Mouse (Mus musculus) heart, adult 2 months (tissue): ENCODE results near the gene Sema4f. TPM values are rescaled to one million over a fixed set of nuclear protein-coding genes. Genes with fewer than 3 reads are reported as not detected.

ENCODE experiments used
- DNase-seq, 2 experiments: peaks; one replicate each; pipeline ENCODE4 v3.0.0; 2021
- H3K27ac ChIP-seq: fragments of 200-600 bp; 2 replicates; pipeline ENCODE4 v1.8.1; 2022
- H3K27me3 ChIP-seq: fragments of 200-500 bp; 2 replicates; pipeline ENCODE4 v1.6.1; 2012; ENCODE audit warnings: mild to moderate bottlenecking, low read length, inconsistent platforms, mixed read lengths; ENCODE audit not compliant: control insufficient read depth, insufficient read depth
- H3K36me3 ChIP-seq: fragments of 200-500 bp; 2 replicates; pipeline ENCODE4 v1.6.1; 2012; ENCODE audit warnings: low read length, inconsistent platforms; ENCODE audit not compliant: control insufficient read depth, insufficient read depth
- H3K4me1 ChIP-seq: fragments of 200-500 bp; 2 replicates; pipeline ENCODE4 v1.6.1; 2011; ENCODE audit warnings: low read length; ENCODE audit not compliant: control insufficient read depth, insufficient read depth
- H3K4me3 ChIP-seq: fragments of 200-600 bp; 2 replicates; pipeline ENCODE4 v1.8.1; 2022
- H3K79me2 ChIP-seq: fragments of 200-500 bp; replicated peaks from 2 replicates; pipeline ENCODE4 v1.6.1; 2012; ENCODE audit warnings: mild to moderate bottlenecking, inconsistent platforms, low read length, moderate library complexity, mixed read lengths; ENCODE audit not compliant: control insufficient read depth, insufficient read depth
- H3K9ac ChIP-seq: fragments of 200-500 bp; 2 replicates; pipeline ENCODE4 v1.6.1; 2012; ENCODE audit warnings: low read depth, mild to moderate bottlenecking, control low read depth, inconsistent platforms, low read length, mixed read lengths
- CTCF ChIP-seq: fragments of 200-600 bp; IDR thresholded peaks from 2 replicates; pipeline ENCODE4 v1.8.1; 2022; ENCODE audit warnings: antibody characterized with exemption, mild to moderate bottlenecking, moderate library complexity
- EP300 ChIP-seq: fragments of 200-500 bp; IDR thresholded peaks from 2 replicates; pipeline ENCODE4 v1.6.1; 2011; ENCODE audit warnings: low read depth, low read length, control low read depth; ENCODE audit not compliant: insufficient read depth
- POLR2A ChIP-seq: fragments of 200-500 bp; IDR thresholded peaks from 2 replicates; pipeline ENCODE4 v1.6.1; 2011; ENCODE audit warnings: mild to moderate bottlenecking, low read depth, low read length, control low read depth; ENCODE audit not compliant: insufficient read depth
- WGBS: fragments of 180-500 bp; shearing (Covaris S2); methylation state at CpG from one replicate; pipeline ENCODE4 v1.1.7; 2018; 5-methylcytosine and 5-hydroxymethylcytosine counted together
- intact Hi-C: fragments of 180-260 bp; cut with DNase I; formaldehyde crosslinking; loops from one replicate; pipeline ENCODE4 v1.15.1; 2025
- polyA plus RNA-seq: library from polyadenylated mRNA; depleted of rRNA; stranded (reverse); fragments of >200 nt; gene quantifications from 2 replicates; pipeline ENCODE4 v1.2.3, GENCODE M21; 2012
- total RNA-seq, 2 experiments: library from RNA; stranded (reverse); gene quantifications; 2 replicates each; pipeline ENCODE4 v1.2.3; 2021

Sema4f gene
- total and polyA plus RNA-seq, 3 experiments, result 0.13 to 0.37 (median 0.18) TPM

GRCm38 (mm10) chr6:82885441-82885840 lies 54.1 kb downstream of the Sema4f start:
- no peak for TF ChIP-seq EP300
- TF ChIP-seq POLR2A, result no peak
- TF ChIP-seq CTCF, result no peak
- intact Hi-C loops, result no loop called here
- Histone ChIP-seq H3K27ac (no peak overlapping the region), H3K36me3 (no peaks in the 10 kb centered on the region), H3K9ac (no peak overlapping the region), H3K4me3 (no peak overlapping the region), H3K4me1 (peaks cover 1% of the 10 kb centered on the region; the same call in 1 of the 2 replicates), H3K79me2 (no peaks in the 10 kb centered on the region), H3K27me3 (no peaks in the 10 kb centered on the region)
- DNase-seq, result no peak
- whole genome bisulfite sequencing, result 91% methylated on average over 2 of the region's 2 CpGs

- intact Hi-C loops, result no loop called here
- TF ChIP-seq CTCF (no peak), POLR2A (no peak)
- H3K4me3 ChIP-seq, result no peak overlapping the region
- no peaks in the 10 kb centered on the region for H3K79me2 ChIP-seq
- 25% methylated on average over 3 of the region's 3 CpGs for WGBS
- DNase-seq, result no peak
- H3K36me3 ChIP-seq, result no peaks in the 10 kb centered on the region
- H3K4me1 ChIP-seq, result peaks cover 1% of the 10 kb centered on the region; the same call in 1 of the 2 replicates
- H3K9ac ChIP-seq, result no peak overlapping the region
- no peak overlapping the region for H3K27ac ChIP-seq
- H3K27me3 ChIP-seq, result no peaks in the 10 kb centered on the region
Observed at GRCm38 (mm10) chr6:82884570-82884969, 55.0 kb downstream of the Sema4f start.

GRCm38 (mm10) chr6:82881485-82882096 lies 58.0 kb downstream of the Sema4f start:
- Histone ChIP-seq H3K79me2 (no peaks in the 10 kb centered on the region), H3K4me3 (no peak overlapping the region), H3K27me3 (no peaks in the 10 kb centered on the region), H3K9ac (0 out of 2 replicates have a peak overlapping the region, but pooled peaks have one; percentile 19), H3K36me3 (no peaks in the 10 kb centered on the region), H3K27ac (no peak overlapping the region), H3K4me1 (no peaks in the 10 kb centered on the region)
- DNase-seq, result peak; percentile 67 to 75
- intact Hi-C loops, result loop anchor here (2.0 kb wide), 1 partner anchor 141 kb away; no protein-coding TSS in a partner anchor
- 42% methylated on average over 21 of the region's 21 CpGs for WGBS
- TF ChIP-seq CTCF (peak; percentile 73), EP300 (no peak)

GRCm38 (mm10) chr6:82880807-82881206 lies 58.8 kb downstream of the Sema4f start:
- no peak for DNase-seq
- TF ChIP-seq POLR2A (no peak), CTCF (peak; percentile 59), EP300 (no peak)
- intact Hi-C loops, result loop anchor here (2.0 kb wide), 1 partner anchor 140 kb away; no protein-coding TSS in a partner anchor
- Histone ChIP-seq H3K4me1 (no peaks in the 10 kb centered on the region), H3K4me3 (no peak overlapping the region), H3K9ac (no peak overlapping the region), H3K27ac (no peak overlapping the region), H3K27me3 (no peaks in the 10 kb centered on the region), H3K79me2 (no peaks in the 10 kb centered on the region), H3K36me3 (no peaks in the 10 kb centered on the region)
- WGBS, result 82% methylated on average over 3 of the region's 3 CpGs

GRCm38 (mm10) chr6:82879463-82880089 lies 60.0 kb downstream of the Sema4f start:
- intact Hi-C loops, result loop anchor here (2.0 kb wide), 1 partner anchor 139 kb away; no protein-coding TSS in a partner anchor
- H3K27me3 ChIP-seq, result no peaks in the 10 kb centered on the region
- H3K9ac ChIP-seq, result no peak overlapping the region
- H3K4me1 ChIP-seq, result no peaks in the 10 kb centered on the region
- TF ChIP-seq CTCF (no peak), POLR2A (no peak), EP300 (no peak)
- H3K79me2 ChIP-seq, result no peaks in the 10 kb centered on the region
- DNase-seq, result no peak
- no peaks in the 10 kb centered on the region for H3K36me3 ChIP-seq
- H3K4me3 ChIP-seq, result no peak overlapping the region
- WGBS, result 70% methylated on average over 11 of the region's 11 CpGs
- H3K27ac ChIP-seq, result no peak overlapping the region

- H3K27ac ChIP-seq, result no peak overlapping the region
- no peaks in the 10 kb centered on the region for H3K36me3 ChIP-seq
- DNase-seq, result no peak
- TF ChIP-seq CTCF (no peak), POLR2A (no peak), EP300 (no peak)
- intact Hi-C loops, result no loop called here
- 59% methylated on average over 6 of the region's 6 CpGs for WGBS
- no peaks in the 10 kb centered on the region for H3K27me3 ChIP-seq
- no peak overlapping the region for H3K9ac ChIP-seq
- H3K79me2 ChIP-seq, result no peaks in the 10 kb centered on the region
- no peak overlapping the region for H3K4me3 ChIP-seq
- no peaks in the 10 kb centered on the region for H3K4me1 ChIP-seq
Observed at GRCm38 (mm10) chr6:82875509-82875935, 64.0 kb downstream of the Sema4f start.
